Mouse (Mus musculus) heart, embryonic 15.5 days (tissue): ENCODE measurements around the gene Scel. TPM values are rescaled to one million over a fixed set of nuclear protein-coding genes. Genes with fewer than 3 reads are reported as not detected.

Source experiments
- ATAC-seq: fragments of 200-750 bp; cut with Nextera tagmentation; replicated peaks from 2 replicates; pipeline ENCODE4 v1.8.0; 2017; ENCODE audit warnings: low read depth, moderate TSS enrichment; ENCODE audit not compliant: insufficient number of reproducible peaks, insufficient read depth, low FRiP score
- H3K27ac ChIP-seq: fragments of 300-500 bp; sonication (generic); 2 replicates; pipeline ENCODE4 v1.5.1; 2015; ENCODE audit warnings: mild to moderate bottlenecking, inconsistent platforms
- H3K27me3 ChIP-seq: fragments of 300-500 bp; sonication (generic); 2 replicates; pipeline ENCODE4 v1.6.1; 2015; ENCODE audit warnings: inconsistent platforms
- H3K36me3 ChIP-seq: fragments of 300-500 bp; sonication (generic); 2 replicates; pipeline ENCODE4 v1.6.1; 2015; ENCODE audit warnings: mild to moderate bottlenecking, inconsistent platforms
- H3K4me1 ChIP-seq: fragments of 300-500 bp; sonication (generic); replicated peaks from 2 replicates; pipeline ENCODE4 v1.6.1; 2015; ENCODE audit warnings: inconsistent platforms
- H3K4me2 ChIP-seq: fragments of 300-500 bp; sonication (generic); 2 replicates; pipeline ENCODE4 v1.6.1; 2015; ENCODE audit warnings: inconsistent platforms, mild to moderate bottlenecking, moderate library complexity
- H3K4me3 ChIP-seq: fragments of 300-500 bp; sonication (generic); 2 replicates; pipeline ENCODE4 v1.5.1; 2015; ENCODE audit warnings: mild to moderate bottlenecking, inconsistent platforms
- H3K9ac ChIP-seq: fragments of 300-500 bp; sonication (generic); 2 replicates; pipeline ENCODE4 v1.6.1; 2015; ENCODE audit warnings: mild to moderate bottlenecking, inconsistent platforms
- H3K9me3 ChIP-seq: fragments of 300-500 bp; sonication (generic); replicated peaks from 2 replicates; pipeline ENCODE4 v1.6.1; 2016; ENCODE audit warnings: inconsistent platforms
- WGBS: fragments of 180-500 bp; shearing (Covaris S2); methylation state at CpG from one replicate; pipeline ENCODE4 v1.1.7; 2015; ENCODE audit warnings: mixed read lengths; 5-methylcytosine and 5-hydroxymethylcytosine counted together
- polyA plus RNA-seq: library from polyadenylated mRNA; unstranded; fragments of >200 nt; fragmentation: Nextera tagmentation; extraction: Ambion mirVana; gene quantifications from 2 replicates; pipeline ENCODE4 v1.2.1, GENCODE M21; 2015

The Scel gene
- polyA plus RNA-seq, 1 experiment from 2014 or later, result 0.29 TPM

DNA sequence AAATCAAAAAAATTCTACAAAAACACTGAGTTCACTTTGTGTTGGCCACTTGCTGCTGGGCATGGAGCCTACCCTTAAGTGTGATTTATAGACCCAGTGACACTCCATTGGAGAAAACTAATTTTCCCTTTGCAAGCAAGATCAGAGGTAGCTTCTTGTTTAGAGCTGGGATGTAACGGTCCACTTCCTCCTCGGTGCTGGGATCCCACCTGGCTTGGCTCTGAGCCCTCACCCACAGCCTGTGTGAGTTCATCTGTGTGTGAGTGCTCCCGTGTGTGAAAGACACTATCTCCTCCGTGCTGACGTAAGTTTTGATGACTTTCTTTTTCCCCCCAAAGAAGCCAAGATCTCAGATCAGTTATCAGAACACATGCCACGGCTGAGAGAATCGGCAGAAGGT lies 62.7 kb downstream of the Scel start:
- no peak for ATAC-seq
- Histone ChIP-seq H3K4me1 (no peaks in the 10 kb centered on the region), H3K4me2 (no peak overlapping the region), H3K9ac (no peak overlapping the region), H3K4me3 (no peak overlapping the region), H3K27me3 (no peaks in the 10 kb centered on the region), H3K9me3 (no peaks in the 10 kb centered on the region), H3K27ac (no peak overlapping the region), H3K36me3 (no peaks in the 10 kb centered on the region)
- WGBS, result 61% methylated on average over 7 of the region's 7 CpGs

- no peak overlapping the region for H3K9ac ChIP-seq
- H3K27ac ChIP-seq, result no peak overlapping the region
- no peak overlapping the region for H3K4me3 ChIP-seq
- H3K36me3 ChIP-seq, result no peaks in the 10 kb centered on the region
- H3K4me2 ChIP-seq, result no peak overlapping the region
- H3K4me1 ChIP-seq, result no peaks in the 10 kb centered on the region
- no peak for ATAC-seq
- no peaks in the 10 kb centered on the region for H3K27me3 ChIP-seq
- no peaks in the 10 kb centered on the region for H3K9me3 ChIP-seq
These were observed 63.9 kb downstream of the Scel start for GRCm38 (mm10) chr14:103577011-103577410.

- no peaks in the 10 kb centered on the region for H3K27me3 ChIP-seq
- no peak overlapping the region for H3K4me3 ChIP-seq
- no peaks in the 10 kb centered on the region for H3K36me3 ChIP-seq
- H3K9me3 ChIP-seq, result no peaks in the 10 kb centered on the region
- WGBS, result 62% methylated on average over 4 of the region's 4 CpGs
- H3K9ac ChIP-seq, result no peak overlapping the region
- no peak overlapping the region for H3K4me2 ChIP-seq
- no peak overlapping the region for H3K27ac ChIP-seq
- no peaks in the 10 kb centered on the region for H3K4me1 ChIP-seq
- no peak for ATAC-seq
These were observed 73.5 kb downstream of the Scel start for GRCm38 (mm10) chr14:103586662-103587061.

- Histone ChIP-seq H3K9ac (no peak overlapping the region), H3K4me2 (no peak overlapping the region), H3K27me3 (no peaks in the 10 kb centered on the region), H3K36me3 (no peaks in the 10 kb centered on the region), H3K27ac (no peak overlapping the region), H3K9me3 (no peaks in the 10 kb centered on the region), H3K4me3 (no peak overlapping the region), H3K4me1 (no peaks in the 10 kb centered on the region)
- ATAC-seq, result no peak
- WGBS, result 81% methylated on average over 10 of the region's 10 CpGs
These were observed 74.2 kb downstream of the Scel start for GRCm38 (mm10) chr14:103587208-103587900.

DNA sequence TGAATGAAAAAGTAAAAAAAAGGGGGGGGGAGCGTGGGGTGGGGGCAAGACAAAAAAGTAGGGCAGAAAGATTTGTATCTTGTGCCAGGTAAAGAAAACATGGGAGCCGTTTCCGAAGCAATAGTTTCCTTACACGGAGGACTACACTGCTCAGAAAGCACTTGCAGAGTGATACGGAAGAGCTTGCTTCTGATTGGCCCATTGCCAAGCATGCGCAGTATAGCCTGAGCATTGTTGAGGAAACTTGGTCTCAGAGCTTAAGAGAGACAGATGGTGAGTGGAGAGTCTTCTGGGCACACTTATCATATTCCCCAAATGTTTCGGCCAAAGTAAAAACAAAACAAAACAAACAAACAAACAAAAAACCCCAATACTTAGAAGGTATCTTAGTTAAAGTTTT lies 76.7 kb downstream of the Scel start:
- H3K4me2 ChIP-seq, result no peak overlapping the region
- no peak overlapping the region for H3K4me3 ChIP-seq
- H3K27ac ChIP-seq, result no peak overlapping the region
- H3K9ac ChIP-seq, result no peak overlapping the region
- whole genome bisulfite sequencing, result 54% methylated on average over 7 of the region's 7 CpGs
- no peaks in the 10 kb centered on the region for H3K4me1 ChIP-seq
- no peaks in the 10 kb centered on the region for H3K9me3 ChIP-seq
- no peaks in the 10 kb centered on the region for H3K36me3 ChIP-seq
- ATAC-seq, result no peak; the same call in 1 of the 2 replicates
- no peaks in the 10 kb centered on the region for H3K27me3 ChIP-seq

DNA sequence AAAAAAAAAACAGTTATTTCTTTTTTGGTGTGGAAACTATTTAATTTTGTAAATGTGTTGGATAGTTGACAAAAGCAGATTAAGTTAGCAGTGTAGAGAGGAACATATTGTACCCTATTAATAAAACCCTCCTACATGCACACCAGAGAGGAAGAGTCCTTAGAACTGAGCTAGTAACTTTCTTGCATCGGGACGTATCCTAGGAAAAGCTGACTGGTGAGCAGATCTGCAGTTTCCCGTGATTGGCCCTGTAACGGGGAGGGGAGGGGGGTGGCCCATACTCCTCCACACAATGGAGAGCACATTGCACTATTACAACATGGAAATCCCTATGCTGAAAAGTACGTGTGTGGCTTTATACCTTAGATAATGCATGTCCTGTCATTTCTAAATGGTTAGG lies 82.7 kb downstream of the Scel start:
- Histone ChIP-seq H3K4me1 (no peaks in the 10 kb centered on the region), H3K4me3 (no peak overlapping the region), H3K4me2 (no peak overlapping the region), H3K36me3 (no peaks in the 10 kb centered on the region), H3K9ac (no peak overlapping the region), H3K27me3 (no peaks in the 10 kb centered on the region), H3K27ac (no peak overlapping the region), H3K9me3 (no peaks in the 10 kb centered on the region)
- no peak for ATAC-seq
- 62% methylated on average over 5 of the region's 5 CpGs for WGBS

GRCm38 (mm10) chr14:103608063-103608462 lies 94.9 kb downstream of the Scel start:
- 75% methylated on average over 8 of the region's 8 CpGs for WGBS
- no peak for ATAC-seq
- H3K27ac ChIP-seq, result no peak overlapping the region

DNA sequence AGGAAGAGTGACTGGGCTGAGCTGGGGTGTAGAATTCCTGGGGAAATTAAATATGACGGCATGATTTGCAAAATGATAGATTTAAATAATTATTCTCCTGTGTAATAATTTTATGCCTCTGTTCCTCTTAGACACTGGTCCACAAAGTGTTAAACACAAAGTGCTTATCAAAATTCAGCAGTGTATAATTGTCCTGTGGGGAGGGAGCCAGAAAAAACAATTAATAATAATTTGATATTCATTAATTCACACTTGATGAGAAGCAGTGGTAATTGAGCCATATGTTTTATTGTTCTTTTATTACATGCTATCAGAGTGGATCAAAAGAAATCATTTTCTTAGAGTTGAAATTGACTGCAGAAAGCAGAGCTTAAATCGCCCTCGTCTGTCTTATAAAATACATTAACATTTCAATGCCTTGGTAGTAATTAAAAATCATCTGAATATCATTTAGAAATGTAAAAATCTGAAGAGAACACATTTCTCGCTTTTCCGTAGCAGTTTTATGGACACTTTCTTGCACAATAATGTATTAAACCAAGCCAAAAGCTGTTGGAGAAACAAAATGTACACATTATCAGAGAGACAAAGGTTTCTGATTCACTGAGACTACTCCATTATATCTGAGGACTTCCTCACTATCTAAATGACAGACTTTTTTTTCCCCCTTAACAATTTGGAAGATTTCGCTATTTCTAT lies 100.6 kb downstream of the Scel start:
- WGBS, result 86% methylated on average over 6 of the region's 6 CpGs
- no peaks in the 10 kb centered on the region for H3K27me3 ChIP-seq
- ATAC-seq, result no peak
- H3K36me3 ChIP-seq, result no peaks in the 10 kb centered on the region
- H3K4me2 ChIP-seq, result no peak overlapping the region
- H3K4me1 ChIP-seq, result no peaks in the 10 kb centered on the region
- no peaks in the 10 kb centered on the region for H3K9me3 ChIP-seq
- H3K27ac ChIP-seq, result no peak overlapping the region
- H3K9ac ChIP-seq, result no peak overlapping the region
- H3K4me3 ChIP-seq, result no peak overlapping the region

More at GRCm38 (mm10) chr14:103608063-103608462, 94.9 kb downstream of the Scel start:
- Histone ChIP-seq H3K27me3 (no peaks in the 10 kb centered on the region), H3K4me3 (no peak overlapping the region), H3K4me1 (no peaks in the 10 kb centered on the region), H3K36me3 (no peaks in the 10 kb centered on the region), H3K9me3 (no peaks in the 10 kb centered on the region), H3K9ac (no peak overlapping the region), H3K4me2 (no peak overlapping the region)

DNA sequence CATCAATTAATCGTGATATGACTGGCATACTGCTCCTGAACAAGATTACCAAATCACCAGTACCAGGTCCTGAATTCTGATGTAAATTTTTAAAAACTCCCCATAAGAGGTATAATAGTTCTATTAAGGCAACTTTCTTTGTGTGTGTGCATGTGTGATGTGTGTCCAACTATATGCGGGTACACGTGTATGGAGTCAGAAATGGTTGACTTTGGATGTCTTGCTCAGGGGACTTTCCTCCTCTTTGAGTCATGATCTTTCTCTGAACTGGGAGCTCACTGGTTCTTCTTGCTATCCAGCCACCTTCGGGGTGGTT lies 101.1 kb downstream of the Scel start:
- Histone ChIP-seq H3K27me3 (no peaks in the 10 kb centered on the region), H3K36me3 (no peaks in the 10 kb centered on the region)
- WGBS, result 85% methylated on average over 4 of the region's 4 CpGs

GRCm38 (mm10) chr14:103619756-103620155 lies 106.6 kb downstream of the Scel start:
- Histone ChIP-seq H3K4me1 (no peaks in the 10 kb centered on the region), H3K36me3 (no peaks in the 10 kb centered on the region), H3K27me3 (no peaks in the 10 kb centered on the region), H3K9ac (no peak overlapping the region), H3K4me3 (no peak overlapping the region), H3K27ac (no peak overlapping the region), H3K4me2 (no peak overlapping the region), H3K9me3 (no peaks in the 10 kb centered on the region)
- no peak for ATAC-seq
- 81% methylated on average over 4 of the region's 4 CpGs for WGBS

More for the DNA sequence above, 101.1 kb downstream of the Scel start:
- H3K9me3 ChIP-seq, result no peaks in the 10 kb centered on the region
- no peak overlapping the region for H3K4me2 ChIP-seq
- no peaks in the 10 kb centered on the region for H3K4me1 ChIP-seq
- no peak overlapping the region for H3K9ac ChIP-seq
- ATAC-seq, result no peak
- H3K27ac ChIP-seq, result no peak overlapping the region
- no peak overlapping the region for H3K4me3 ChIP-seq

DNA sequence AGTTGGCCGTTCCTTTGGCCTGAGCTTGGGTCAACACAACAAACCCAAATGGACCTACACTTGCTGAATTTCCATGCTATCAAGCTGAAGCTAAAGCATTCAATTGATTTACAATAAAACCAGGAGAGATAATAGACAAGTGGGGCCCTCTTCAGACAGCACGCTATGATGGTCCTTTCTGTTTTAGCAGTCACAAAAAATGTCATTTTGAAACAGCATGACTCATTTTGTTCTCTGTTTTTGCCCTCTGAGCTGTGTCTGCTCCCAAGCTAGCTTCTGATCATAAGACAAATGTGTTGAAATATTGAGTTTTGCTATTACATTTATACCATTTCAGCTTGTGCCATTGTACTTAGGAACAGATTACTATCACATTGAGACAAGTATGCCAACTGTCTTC lies 108.1 kb downstream of the Scel start:
- H3K9me3 ChIP-seq, result no peaks in the 10 kb centered on the region
- H3K27me3 ChIP-seq, result no peaks in the 10 kb centered on the region
- H3K36me3 ChIP-seq, result no peaks in the 10 kb centered on the region
- no peaks in the 10 kb centered on the region for H3K4me1 ChIP-seq
- no peak for ATAC-seq
- no peak overlapping the region for H3K9ac ChIP-seq
- H3K4me3 ChIP-seq, result no peak overlapping the region
- 78% methylated on average over 2 of the region's 2 CpGs for WGBS
- no peak overlapping the region for H3K4me2 ChIP-seq
- H3K27ac ChIP-seq, result no peak overlapping the region

DNA sequence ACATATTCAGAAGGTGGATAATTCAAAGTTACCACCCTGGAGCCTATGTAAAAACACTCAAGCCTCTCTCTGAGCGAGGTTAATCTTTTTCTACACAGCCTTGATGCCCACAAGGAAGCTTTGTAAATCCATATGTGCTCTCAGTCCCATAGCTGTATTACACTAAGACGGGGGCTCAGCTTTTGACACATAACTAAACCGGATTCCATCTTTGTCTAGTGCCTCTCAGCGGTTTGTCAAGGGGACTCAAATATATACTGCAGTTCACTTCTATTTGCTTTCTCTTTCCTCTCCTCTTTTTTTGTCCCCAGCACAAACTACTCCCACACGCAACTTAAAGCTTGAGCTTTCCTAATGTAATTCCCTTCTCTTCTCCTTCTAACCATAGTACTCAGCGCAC lies 113.0 kb downstream of the Scel start:
- Histone ChIP-seq H3K27me3 (no peaks in the 10 kb centered on the region), H3K4me2 (no peak overlapping the region), H3K4me1 (no peaks in the 10 kb centered on the region), H3K27ac (no peak overlapping the region), H3K9ac (no peak overlapping the region), H3K9me3 (no peaks in the 10 kb centered on the region), H3K36me3 (no peaks in the 10 kb centered on the region), H3K4me3 (no peak overlapping the region)
- ATAC-seq, result no peak
- WGBS, result 76% methylated on average over 6 of the region's 6 CpGs
